Mouse (Mus musculus) C3H10T1/2 (cell line): ENCODE results near the gene Ccdc177. TPM values are rescaled to one million over a fixed set of nuclear protein-coding genes. Genes with fewer than 3 reads are reported as not detected.

Source experiments
- polyA plus RNA-seq, 2 experiments: library from polyadenylated mRNA; unstranded; fragments of >200 nt; fragmentation: generic; extraction: Trizol; gene quantifications; one replicate each; pipeline ENCODE4 v1.2.1; 2012; ENCODE audit warnings: missing spikeins in 2 of 2

Ccdc177 gene
- polyA plus RNA-seq = under 1 TPM in 1 of 2 experiments, not detected in 1; 0.01 TPM

DNA sequence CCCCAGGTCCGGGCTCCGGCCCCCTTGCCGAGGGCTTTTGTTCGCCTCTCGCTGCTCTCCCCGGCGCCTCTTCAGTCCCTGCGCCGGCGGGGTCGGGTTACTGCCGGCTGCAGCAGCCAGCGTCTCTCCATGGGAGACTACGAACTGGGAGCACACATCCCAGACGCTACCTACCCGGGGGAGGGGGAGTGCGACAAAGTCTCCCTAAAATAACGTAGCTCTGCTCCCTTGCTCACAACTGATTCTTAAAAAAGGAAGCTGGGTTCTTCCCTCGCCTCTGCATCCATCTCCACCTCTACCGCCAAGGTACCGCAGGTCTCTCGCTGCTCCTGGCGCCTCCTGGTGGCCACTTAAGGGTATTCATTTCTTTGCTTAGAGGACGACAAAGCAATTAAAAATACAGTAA is at the start of gene Ccdc177:
Gene Ccdc177 (minus strand): TSS at position 292 of the 406 bp plus-strand sequence.

DNA sequence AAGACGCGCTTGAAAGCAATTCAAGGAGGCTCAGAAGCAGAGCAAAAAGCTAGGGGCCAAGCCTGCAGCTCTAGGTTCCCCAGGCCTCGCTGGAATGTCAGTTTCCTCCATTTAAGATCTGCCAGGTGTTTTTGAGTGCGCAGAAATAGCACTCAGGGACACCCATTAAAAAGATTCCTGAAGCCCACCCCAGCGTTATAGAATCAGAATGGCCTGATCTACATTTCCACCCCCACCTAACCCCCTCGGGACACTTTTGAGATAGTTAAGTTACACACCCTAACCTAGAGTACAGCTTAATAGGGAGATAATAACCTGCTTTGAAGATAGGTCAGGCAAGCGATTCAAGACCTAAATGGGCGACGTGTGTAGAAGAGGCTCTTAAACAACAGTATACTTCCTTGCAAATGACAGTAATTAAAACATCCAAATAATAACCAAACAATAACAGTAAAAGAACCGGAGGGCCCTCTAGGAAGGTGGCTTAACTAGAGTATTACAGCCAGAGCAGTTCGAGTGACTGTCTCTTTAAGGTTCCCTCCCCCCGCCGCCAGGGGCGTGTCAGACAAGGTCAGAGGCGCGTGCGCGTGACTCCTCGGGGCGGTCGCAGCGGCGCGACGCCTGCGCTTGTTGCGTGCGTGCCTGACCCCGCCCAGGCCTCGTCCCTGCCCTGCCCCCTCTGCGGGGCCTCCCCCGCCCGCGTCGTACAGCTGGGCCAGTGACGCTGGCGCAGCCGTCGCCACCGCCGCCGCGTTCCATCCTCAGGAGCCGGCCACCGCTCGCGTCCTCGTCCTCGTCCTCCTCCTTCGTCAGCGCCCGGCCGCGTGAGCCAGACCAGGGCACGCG is 29.6 kb upstream of the Ccdc177 start, which contains the start of gene Susd6:
Gene Susd6 (plus strand): TSS at position 662 of the 846 bp plus-strand sequence.

Other genes with a start within 250 kb of the Ccdc177 start
- under 1 TPM; under 0.01 to 0.25 TPM for gene Galnt16, start 242.4 kb downstream of the Ccdc177 start, polyA plus RNA-seq
- 10 to 100 TPM in 1 of 2 experiments, 1 to 10 TPM in 1; 1.8 to 14.6 TPM for gene Slc39a9, start 116.8 kb downstream of the Ccdc177 start, polyA plus RNA-seq
- gene Erh, start 116.3 kb downstream of the Ccdc177 start, polyA plus RNA-seq = 100 to 1,000 TPM; 122 to 152 TPM
- gene Plekhd1, start 68.1 kb downstream of the Ccdc177 start, polyA plus RNA-seq = under 1 TPM in 1 of 2 experiments, not detected in 1; 0.11 TPM
- 10 to 100 TPM in 1 of 2 experiments, 1 to 10 TPM in 1; 1.7 to 13.6 TPM for gene Susd6, start 29.8 kb upstream of the Ccdc177 start, polyA plus RNA-seq
- gene Srsf5, start 184.8 kb upstream of the Ccdc177 start, polyA plus RNA-seq = 100 to 1,000 TPM in 1 of 2 experiments, 10 to 100 TPM in 1; 20.0 to 141 TPM
- under 1 TPM in 1 of 2 experiments, not detected in 1; 0.17 TPM for gene Slc10a1, start 208.0 kb upstream of the Ccdc177 start, polyA plus RNA-seq